Mouse (Mus musculus): Measurements from ENCODE around the gene Clpb. TPM values are rescaled to one million over a fixed set of nuclear protein-coding genes. Genes with fewer than 3 reads are reported as not detected.

Clpb gene
- total RNA-seq, 2 experiments from 2014 or later = 0.84 to 1.3 TPM

- no peak for ATAC-seq (replicated peaks; ENCODE audit: low FRiP score, poor library complexity, severe bottlenecking)
Observed at GRCm38 (mm10) chr7:101771604-101772003, 108.2 kb downstream of the Clpb start.

- ATAC-seq (replicated peaks; ENCODE audit: low FRiP score, poor library complexity, severe bottlenecking) = no peak
Observed at GRCm38 (mm10) chr7:101772687-101773086, 109.3 kb downstream of the Clpb start.

- no peak for ATAC-seq (replicated peaks; ENCODE audit: low FRiP score, poor library complexity, severe bottlenecking)
Observed at GRCm38 (mm10) chr7:101777053-101777452, 113.6 kb downstream of the Clpb start.

GRCm38 (mm10) chr7:101817861-101818401, 154.5 kb downstream of the Clpb start, which contains the start of gene Phox2a:
Phox2a (plus strand) TSS chr7:101818313.
- no peak for ATAC-seq (replicated peaks; ENCODE audit: low FRiP score, poor library complexity, severe bottlenecking)

GRCm38 (mm10) chr7:101820295-101821030, 157.0 kb downstream of the Clpb start:
- no peak for ATAC-seq (replicated peaks; ENCODE audit: low FRiP score, poor library complexity, severe bottlenecking)

GRCm38 (mm10) chr7:101821571-101822501, 158.4 kb downstream of the Clpb start:
- ATAC-seq (replicated peaks; ENCODE audit: low FRiP score, poor library complexity, severe bottlenecking) = no peak

- no peak for ATAC-seq (replicated peaks; ENCODE audit: low FRiP score, poor library complexity, severe bottlenecking)
Observed at GRCm38 (mm10) chr7:101822836-101823757, 159.7 kb downstream of the Clpb start.

GRCm38 (mm10) chr7:101823758-101824630, 160.6 kb downstream of the Clpb start:
- no peak for ATAC-seq (replicated peaks; ENCODE audit: low FRiP score, poor library complexity, severe bottlenecking)

- ATAC-seq (replicated peaks; ENCODE audit: low FRiP score, poor library complexity, severe bottlenecking) = no peak
Observed at GRCm38 (mm10) chr7:101830373-101830772, 166.9 kb downstream of the Clpb start.

- ATAC-seq (replicated peaks; ENCODE audit: low FRiP score, poor library complexity, severe bottlenecking) = no peak
Observed at GRCm38 (mm10) chr7:101831437-101831836, 168.0 kb downstream of the Clpb start.

- ATAC-seq (replicated peaks; ENCODE audit: low FRiP score, poor library complexity, severe bottlenecking) = no peak
Observed at GRCm38 (mm10) chr7:101832372-101832771, 168.9 kb downstream of the Clpb start.

- ATAC-seq (replicated peaks; ENCODE audit: low FRiP score, poor library complexity, severe bottlenecking) = no peak
Observed at GRCm38 (mm10) chr7:101833352-101833751, 169.9 kb downstream of the Clpb start.

- ATAC-seq (replicated peaks; ENCODE audit: low FRiP score, poor library complexity, severe bottlenecking) = no peak
Observed at GRCm38 (mm10) chr7:101833916-101834584, 170.6 kb downstream of the Clpb start.

GRCm38 (mm10) chr7:101834903-101835302, 171.5 kb downstream of the Clpb start:
- no peak for ATAC-seq (replicated peaks; ENCODE audit: low FRiP score, poor library complexity, severe bottlenecking)

- no peak for ATAC-seq (replicated peaks; ENCODE audit: low FRiP score, poor library complexity, severe bottlenecking)
Observed at GRCm38 (mm10) chr7:101835457-101836109, 172.2 kb downstream of the Clpb start.

GRCm38 (mm10) chr7:101836271-101837153, 173.1 kb downstream of the Clpb start:
- ATAC-seq (replicated peaks; ENCODE audit: low FRiP score, poor library complexity, severe bottlenecking) = no peak
